Mouse (Mus musculus) left cerebral cortex, postnatal 14 days (tissue): Measurements from ENCODE around the gene Hspa12a. TPM values are rescaled to one million over a fixed set of nuclear protein-coding genes. Genes with fewer than 3 reads are reported as not detected.

Source experiments
- DNase-seq, 2 experiments: peaks; one replicate each; pipeline ENCODE4 v3.0.0; 2021 to 2022; ENCODE audit warnings: low spot score in 2 of 2, mixed read lengths in 1 of 2
- intact Hi-C: fragments of 180-260 bp; cut with DNase I; formaldehyde crosslinking; loops from one replicate; pipeline ENCODE4 v1.15.1; 2025
- long read RNA-seq, 2 experiments: library from polyadenylated mRNA; stranded (forward); transcript quantifications; one replicate each; pipeline ENCODE4 v2.0.0; 2021
- total RNA-seq, 2 experiments: library from RNA; stranded (reverse); gene quantifications; 2 replicates each; pipeline ENCODE4 v1.2.3; 2021

Hspa12a gene
- total RNA-seq: 100 to 1,000 TPM; 224 to 233 TPM
- long read RNA-seq, experiment 1, full-length matches to known transcripts: 14 of 42 reads
- long read RNA-seq, experiment 1, partial matches to known transcripts: 4 of 42 reads
- long read RNA-seq, experiment 1, other reads (novel, unspliced or antisense): 24 of 42 reads
- long read RNA-seq, experiment 2, full-length matches to known transcripts: 14 of 32 reads
- long read RNA-seq, experiment 2, partial matches to known transcripts: 3 of 32 reads
- long read RNA-seq, experiment 2, other reads (novel, unspliced or antisense): 15 of 32 reads

GRCm38 (mm10) chr19:58942841-58943828 lies at the start of gene Hspa12a, which contains the start of gene Eno4:
Hspa12a (minus strand) TSS chr19:58943654.
Eno4 (plus strand) TSS chr19:58943425.
- intact Hi-C loops: no loop called here
- peak; percentile 94 to 96 for DNase-seq

- intact Hi-C loops: no loop called here
- no peak for DNase-seq
Measured at GRCm38 (mm10) chr19:58981571-58981970, 38.1 kb upstream of the Hspa12a start.

- intact Hi-C loops: no loop called here
Measured at GRCm38 (mm10) chr19:58980056-58980440, 36.6 kb upstream of the Hspa12a start.

GRCm38 (mm10) chr19:58979436-58980055 lies 36.1 kb upstream of the Hspa12a start:
- DNase-seq: peak in 1 of 2 experiments; percentile 24
- intact Hi-C loops: no loop called here

More at GRCm38 (mm10) chr19:58980056-58980440, 36.6 kb upstream of the Hspa12a start:
- no peak for DNase-seq

- intact Hi-C loops: no loop called here
- peak; percentile 23 to 55 for DNase-seq
Measured at GRCm38 (mm10) chr19:58978401-58979171, 35.1 kb upstream of the Hspa12a start.

GRCm38 (mm10) chr19:58975216-58975863 lies 31.9 kb upstream of the Hspa12a start:
- intact Hi-C loops: no loop called here
- no peak for DNase-seq

- intact Hi-C loops: no loop called here
- DNase-seq: no peak
Measured at GRCm38 (mm10) chr19:58974126-58974525, 30.7 kb upstream of the Hspa12a start.

- no peak for DNase-seq
- intact Hi-C loops: no loop called here
Measured at GRCm38 (mm10) chr19:58970826-58971225, 27.4 kb upstream of the Hspa12a start.

GRCm38 (mm10) chr19:58968731-58969506 lies 25.5 kb upstream of the Hspa12a start:
- intact Hi-C loops: no loop called here
- no peak for DNase-seq

- intact Hi-C loops: no loop called here
- no peak for DNase-seq
Measured at GRCm38 (mm10) chr19:58963011-58963410, 19.6 kb upstream of the Hspa12a start.

GRCm38 (mm10) chr19:58954779-58955178 lies 11.3 kb upstream of the Hspa12a start:
- no peak for DNase-seq
- intact Hi-C loops: no loop called here

GRCm38 (mm10) chr19:58952236-58952635 lies 8.8 kb upstream of the Hspa12a start:
- intact Hi-C loops: no loop called here
- DNase-seq: no peak

- intact Hi-C loops: no loop called here
- DNase-seq: no peak
Measured at GRCm38 (mm10) chr19:58951521-58951920, 8.1 kb upstream of the Hspa12a start.

GRCm38 (mm10) chr19:58945959-58946358 lies 2.5 kb upstream of the Hspa12a start:
- no peak for DNase-seq
- intact Hi-C loops: no loop called here

GRCm38 (mm10) chr19:58933062-58933461 lies 10.4 kb downstream of the Hspa12a start:
- no peak for DNase-seq

GRCm38 (mm10) chr19:58931081-58931800 lies 12.2 kb downstream of the Hspa12a start:
- intact Hi-C loops: no loop called here
- no peak for DNase-seq

More at GRCm38 (mm10) chr19:58933062-58933461, 10.4 kb downstream of the Hspa12a start:
- intact Hi-C loops: no loop called here

GRCm38 (mm10) chr19:58919148-58919547 lies 24.3 kb downstream of the Hspa12a start:
- intact Hi-C loops: no loop called here
- DNase-seq: no peak
